Mouse (Mus musculus) right cerebral cortex, postnatal 36 days (tissue): ENCODE measurements at regions not wholly inside any gene's neighbourhood (a gene's known extent, or its start where the extent isn't known, plus 50 kb on each side); places are given as distances from the start of the nearest gene placed in this dataset.
A peak's percentile ranks its signal among the peaks of the same experiment; 100 is the strongest.
"Not testable (repeated sequence)": the region's sequence is repeated elsewhere in the genome, so short reads cannot be mapped to it uniquely, and the experiment has no call there.

Source experiments
- DNase-seq, 2 experiments: peaks; one replicate each; pipeline ENCODE4 v3.0.0; 2022; ENCODE audit warnings: low spot score in 2 of 2, mixed read lengths in 1 of 2

DNA sequence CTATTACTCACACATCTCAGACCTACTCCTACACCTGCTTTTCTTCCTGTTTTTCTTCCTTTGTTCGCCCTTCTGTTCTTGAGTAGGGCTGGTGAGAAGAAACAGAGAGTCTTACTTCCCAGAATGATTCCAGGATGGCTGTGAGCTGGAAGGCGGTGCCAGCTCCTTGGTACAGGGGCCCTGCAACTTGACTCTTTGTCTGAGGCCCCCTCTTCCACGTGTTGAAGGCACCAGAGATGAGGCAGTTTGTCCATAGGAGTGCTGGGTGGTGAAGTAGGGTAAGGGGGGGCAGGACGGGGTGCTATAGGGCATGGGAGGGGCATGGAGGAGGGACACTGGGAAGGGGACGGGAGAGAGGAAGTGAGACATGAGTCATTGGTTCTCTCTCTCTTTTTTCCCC is 60.8 kb downstream of the Dmrta2 start:
- DNase-seq, result no peak

DNA sequence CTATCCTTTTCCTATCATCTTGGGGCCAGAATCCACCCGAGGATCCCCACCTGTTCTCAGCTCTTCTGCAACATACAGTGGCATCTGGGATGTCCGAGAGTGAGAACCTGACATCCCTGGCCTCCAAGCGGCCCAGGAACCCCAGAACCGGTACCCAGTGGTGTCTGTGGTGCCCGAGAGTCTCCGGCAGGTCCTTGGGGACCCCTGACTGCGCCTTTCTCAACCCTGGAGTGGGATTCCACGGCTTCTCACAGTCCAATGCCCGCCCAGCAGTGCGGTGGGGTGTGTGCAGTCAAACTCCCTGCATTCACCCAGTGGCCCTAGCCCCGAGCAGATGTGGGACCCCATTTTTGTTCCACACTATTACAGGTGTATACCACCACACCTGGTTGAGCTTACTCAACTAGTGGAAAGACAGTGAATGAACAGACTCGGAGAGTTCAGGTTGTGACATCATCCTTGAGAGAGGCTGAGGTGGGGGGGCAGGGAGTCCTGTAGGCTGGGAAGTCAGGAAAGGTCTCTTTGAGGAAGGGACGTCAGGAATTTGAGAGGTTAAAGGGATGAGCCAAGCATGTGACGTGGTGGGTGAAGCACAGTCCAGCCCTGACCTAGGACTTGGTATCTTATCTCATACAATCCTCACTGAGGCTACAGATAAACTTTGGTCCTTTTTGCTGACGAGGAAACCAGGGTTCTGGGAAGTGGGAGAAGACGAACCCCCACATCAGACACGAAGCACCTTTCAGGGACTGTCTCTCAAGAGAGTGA is 67.2 kb downstream of the Dmrta2 start:
- no peak for DNase-seq

DNA sequence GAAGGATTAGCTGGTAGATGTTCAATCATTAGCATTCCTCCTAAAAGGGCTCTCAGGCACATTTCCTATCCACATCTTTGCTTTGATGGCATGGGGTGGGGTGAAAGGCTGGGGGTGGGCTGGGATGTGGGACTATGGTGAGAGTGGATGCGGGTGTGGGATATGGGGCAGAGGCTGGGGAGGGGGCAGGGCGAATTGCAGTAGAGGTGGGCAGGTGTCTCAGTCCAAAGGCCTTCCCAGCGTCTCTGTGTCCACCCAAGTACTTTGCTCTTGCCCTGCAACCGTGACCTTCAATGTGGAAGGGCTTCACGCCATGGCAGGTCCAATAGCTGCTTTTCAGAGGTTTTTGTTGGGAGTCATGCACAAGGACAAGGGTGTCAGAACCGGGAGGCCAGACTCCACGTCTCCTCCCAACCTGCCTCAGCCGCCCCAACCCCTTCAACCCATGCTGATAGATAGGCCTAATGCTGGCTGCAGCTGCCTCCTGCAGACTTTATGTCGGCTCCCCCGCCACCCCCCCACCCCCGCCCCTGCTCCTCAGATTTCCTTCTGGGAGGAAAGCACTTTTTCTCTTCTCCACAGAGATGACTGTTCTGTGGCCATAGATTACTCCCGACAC is 67.9 kb downstream of the Dmrta2 start:
- DNase-seq, result no peak

DNA sequence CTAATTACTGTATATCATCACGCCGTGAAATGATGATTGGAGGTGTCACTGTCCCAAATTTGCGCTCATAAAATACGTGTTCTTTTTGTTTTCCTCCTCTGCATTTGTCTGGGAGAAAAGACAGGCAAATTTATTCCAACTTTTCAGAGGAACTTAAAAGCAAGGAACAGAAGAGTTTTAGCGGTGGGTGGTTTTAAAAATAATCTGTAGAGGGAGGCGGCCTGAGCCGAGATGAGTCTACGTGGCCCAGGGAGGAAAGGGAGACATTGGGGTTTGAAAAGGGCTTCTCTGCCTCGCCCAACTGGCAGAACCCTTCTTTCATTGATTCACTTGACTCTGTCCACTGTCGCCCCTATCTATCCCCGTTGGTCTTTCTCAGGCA is 68.4 kb downstream of the Dmrta2 start:
- no peak for DNase-seq

DNA sequence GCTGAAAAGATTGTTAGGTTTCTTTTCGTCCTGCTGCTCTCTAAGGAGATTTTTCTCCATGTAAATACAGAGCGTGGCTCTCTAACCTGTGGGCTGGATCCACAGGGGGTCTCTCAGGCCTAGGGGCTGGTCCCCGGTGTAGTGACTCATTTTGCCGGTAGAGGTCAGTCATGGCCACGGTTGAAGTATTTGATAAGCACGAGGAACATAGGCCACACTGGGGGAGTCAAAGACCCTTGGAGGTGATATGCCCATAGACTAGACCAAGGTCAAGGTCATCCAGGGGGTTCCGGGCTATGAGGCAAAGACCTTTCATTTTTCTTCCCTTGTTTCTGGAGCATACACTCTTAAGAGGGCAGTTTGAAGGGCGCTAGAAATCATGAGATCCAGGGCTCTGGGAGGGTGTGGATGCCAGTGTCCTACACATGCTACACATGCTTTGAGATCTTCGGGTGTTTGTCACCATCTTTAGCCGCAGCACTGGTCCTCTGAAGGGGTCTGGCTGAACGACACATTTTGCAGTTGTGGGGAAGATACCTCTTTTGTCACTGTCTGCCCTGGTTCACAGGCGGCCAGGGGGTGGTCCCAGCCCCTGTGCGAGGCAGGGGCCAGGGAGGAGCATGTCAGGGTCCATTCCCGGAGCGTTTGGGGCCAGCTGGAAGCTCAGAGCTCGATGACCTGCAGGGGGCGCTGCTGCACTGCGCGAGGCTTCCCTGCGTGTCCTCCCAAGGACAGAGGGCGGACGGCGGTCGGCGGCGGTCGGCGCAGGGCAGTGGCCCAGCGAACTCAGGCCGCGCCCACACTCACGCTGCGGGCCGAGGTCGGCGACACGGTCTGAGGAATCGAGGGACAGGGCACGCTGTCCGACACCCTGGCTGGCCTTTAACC is 72.8 kb downstream of the Dmrta2 start:
- peak; percentile 75 to 82 for DNase-seq

DNA sequence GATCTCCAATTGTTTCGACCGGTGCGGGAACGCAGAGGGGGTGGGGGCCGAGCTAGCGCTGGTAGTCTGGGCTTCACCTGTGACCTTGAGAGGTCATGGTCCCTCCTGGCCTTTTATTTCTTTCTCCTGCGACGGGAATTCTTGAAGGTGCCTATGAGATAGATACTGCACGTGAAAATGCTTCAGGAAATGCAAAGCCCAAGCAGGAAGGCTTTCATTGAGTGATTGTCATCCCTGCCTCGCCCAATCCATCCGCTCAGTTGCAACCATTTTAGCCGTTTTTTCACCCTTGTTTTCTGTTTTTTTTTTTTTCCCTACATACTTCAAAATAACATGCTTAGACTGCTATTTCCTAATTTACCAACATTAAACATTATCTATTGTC is 73.4 kb downstream of the Dmrta2 start:
- no peak for DNase-seq

DNA sequence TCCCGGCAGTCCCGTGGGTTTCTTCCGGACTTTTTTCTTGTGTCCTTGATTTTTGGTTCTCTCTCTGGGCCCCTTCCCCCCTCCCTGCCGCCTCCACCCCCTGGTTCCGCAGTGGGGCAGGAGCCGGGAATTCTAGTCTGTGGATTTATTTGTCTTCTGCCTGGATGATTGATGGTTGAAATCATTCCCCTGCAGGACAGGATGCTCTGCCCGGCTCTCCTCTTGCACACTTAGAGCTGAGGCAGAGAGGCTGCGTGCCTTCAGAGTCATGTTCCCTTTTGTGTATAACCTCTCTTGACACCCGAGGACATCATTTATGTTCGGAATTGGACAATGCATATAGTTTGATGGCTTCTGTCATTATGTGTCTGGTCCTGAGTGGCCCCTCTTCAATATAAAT is 74.0 kb downstream of the Dmrta2 start:
- no peak for DNase-seq

DNA sequence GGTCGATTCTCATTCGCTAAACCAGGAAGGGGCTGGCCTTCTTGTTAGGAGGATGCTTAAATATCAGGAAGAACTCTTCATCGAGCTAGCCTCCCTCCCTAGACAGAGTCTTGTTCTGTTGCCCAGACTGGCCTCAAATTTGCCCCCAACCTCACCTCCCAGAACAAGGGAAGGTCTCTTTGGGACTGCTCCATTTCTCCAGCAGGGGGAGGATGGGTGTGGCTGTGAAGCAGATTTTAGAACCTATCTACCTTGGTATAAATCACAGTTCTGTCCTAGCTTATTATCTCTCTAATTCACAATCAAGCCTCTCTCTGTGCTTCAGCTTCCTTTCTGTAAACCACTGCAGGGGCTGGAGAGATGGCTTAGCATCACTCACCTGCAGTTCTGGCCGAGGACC is 75.1 kb downstream of the Dmrta2 start:
- no peak for DNase-seq

DNA sequence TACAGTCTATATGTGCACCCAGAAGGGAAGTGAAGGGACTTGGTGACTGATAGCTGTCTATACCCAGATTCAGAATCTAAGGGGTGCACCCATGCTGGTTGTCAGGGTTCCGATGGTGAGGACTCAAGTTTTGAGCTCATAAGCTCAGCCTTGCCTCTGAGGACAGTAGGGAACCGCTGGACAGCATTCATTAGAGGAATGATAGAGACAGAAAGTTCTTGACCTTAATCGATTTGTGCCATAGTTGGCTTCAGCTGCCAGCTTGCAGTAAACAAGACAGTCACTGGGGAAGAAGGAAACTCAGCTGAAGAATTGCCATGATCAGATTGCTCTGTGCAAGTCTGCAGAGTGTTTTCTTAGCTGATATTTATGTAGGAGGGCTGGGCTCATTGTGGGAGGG is 96.0 kb downstream of the Dmrta2 start:
- DNase-seq, result no peak

DNA sequence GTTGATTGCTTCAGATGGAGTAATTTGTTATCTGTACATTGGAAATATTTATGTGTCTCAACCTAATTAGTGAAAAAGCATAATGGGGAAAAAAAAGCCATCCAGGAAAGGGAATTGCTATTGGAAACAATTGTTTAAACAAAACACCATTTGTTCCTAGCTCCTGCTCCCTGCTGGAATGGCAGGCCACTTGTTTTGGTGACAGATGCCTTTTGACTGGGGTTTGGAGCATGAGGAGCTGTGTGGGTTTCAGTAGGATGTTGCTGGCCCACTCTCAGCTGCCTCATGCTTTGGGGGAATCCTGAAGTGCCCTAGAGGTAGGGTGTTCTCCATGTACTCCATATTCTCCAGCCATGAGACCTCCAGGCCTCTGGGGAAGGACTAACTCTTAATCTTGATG is 105.5 kb downstream of the Dmrta2 start:
- DNase-seq, result no peak

DNA sequence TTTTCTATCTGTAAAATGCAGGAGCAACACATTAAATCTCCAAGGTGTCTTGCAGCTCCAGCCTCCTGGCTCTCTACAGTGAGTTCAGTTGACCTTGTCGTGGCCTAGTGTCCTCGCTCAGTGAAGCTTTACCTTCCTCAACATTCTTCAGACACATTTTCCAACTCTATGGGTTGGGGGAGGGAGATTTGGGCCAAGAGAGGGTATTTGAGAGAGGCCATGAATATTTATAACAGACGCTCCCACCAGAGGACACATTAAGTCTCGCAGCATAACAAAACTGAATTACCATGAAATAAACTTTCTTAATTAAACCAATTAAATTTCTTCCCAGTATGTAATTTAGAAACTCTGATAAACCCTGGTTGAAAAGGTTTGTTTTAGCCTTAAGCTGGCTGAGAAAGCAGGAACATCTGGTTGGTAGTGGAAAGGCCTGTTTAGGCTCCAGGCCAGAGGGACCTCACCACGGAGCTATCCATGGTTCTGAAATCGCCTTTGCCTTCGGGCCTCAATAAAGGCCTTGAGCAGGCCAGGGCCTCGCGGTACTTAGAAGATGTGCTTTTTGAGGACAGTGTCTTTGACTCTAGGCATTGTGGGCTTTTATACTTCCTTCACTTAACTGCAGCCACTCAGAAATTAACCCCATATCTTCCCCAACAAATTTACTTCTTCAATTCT is 109.9 kb downstream of the Dmrta2 start:
- no peak for DNase-seq

DNA sequence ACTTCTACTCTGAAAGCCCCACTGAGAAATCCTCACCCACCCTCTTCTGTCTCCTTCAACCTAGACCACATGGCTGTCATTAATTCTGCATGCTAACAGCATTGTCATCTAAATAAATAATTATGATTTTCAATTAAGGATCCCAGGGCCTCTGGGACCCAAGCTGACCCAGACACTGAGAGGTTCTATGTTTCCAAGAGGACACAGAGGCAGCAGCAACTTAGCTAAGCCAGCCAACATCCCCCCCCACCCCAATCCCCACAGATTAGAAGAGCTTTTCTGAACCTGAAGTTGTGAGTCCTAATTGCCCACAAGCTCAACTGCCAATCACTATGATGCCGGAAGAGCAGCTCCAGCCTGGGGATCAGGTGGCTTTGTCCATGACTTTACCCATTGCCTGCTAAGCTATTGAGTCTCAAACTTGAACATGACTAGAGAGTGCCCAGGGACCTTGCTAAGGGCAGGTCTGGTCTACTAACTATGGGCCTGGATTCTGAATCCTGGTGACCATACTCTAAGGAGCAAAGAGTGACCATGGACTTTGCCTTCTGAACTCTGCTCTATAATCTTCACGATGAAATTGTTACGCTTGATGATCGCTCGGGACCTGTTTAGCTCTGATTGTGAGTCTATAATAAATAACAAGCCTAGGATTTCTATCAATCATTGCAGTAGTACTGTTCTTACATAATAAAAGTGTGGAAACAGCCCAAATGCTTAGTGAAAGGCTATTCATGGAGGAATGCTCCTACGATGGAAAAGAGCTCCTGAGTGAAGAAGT is 115.4 kb downstream of the Dmrta2 start:
- DNase-seq, result no peak

DNA sequence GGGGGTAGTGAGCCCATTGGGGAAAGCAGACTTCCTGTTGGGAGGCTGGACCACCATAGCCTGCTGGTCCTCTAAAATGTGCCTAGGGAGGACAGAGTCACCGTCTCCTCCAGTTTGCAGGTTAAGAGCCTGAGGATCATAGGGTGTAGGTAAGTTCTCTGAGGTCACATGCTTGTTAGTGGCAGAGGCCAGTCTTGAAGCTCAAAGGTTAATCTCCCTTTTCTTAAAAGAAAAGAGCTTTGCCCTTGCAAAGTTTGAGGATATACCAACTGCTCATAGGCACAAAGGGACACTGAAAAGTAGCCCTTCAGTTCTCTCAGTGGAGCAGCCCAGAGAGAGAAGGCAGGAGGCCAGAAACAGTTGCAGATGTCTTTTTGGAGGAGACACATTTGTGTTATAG is 116.7 kb downstream of the Dmrta2 start:
- DNase-seq, result no peak

DNA sequence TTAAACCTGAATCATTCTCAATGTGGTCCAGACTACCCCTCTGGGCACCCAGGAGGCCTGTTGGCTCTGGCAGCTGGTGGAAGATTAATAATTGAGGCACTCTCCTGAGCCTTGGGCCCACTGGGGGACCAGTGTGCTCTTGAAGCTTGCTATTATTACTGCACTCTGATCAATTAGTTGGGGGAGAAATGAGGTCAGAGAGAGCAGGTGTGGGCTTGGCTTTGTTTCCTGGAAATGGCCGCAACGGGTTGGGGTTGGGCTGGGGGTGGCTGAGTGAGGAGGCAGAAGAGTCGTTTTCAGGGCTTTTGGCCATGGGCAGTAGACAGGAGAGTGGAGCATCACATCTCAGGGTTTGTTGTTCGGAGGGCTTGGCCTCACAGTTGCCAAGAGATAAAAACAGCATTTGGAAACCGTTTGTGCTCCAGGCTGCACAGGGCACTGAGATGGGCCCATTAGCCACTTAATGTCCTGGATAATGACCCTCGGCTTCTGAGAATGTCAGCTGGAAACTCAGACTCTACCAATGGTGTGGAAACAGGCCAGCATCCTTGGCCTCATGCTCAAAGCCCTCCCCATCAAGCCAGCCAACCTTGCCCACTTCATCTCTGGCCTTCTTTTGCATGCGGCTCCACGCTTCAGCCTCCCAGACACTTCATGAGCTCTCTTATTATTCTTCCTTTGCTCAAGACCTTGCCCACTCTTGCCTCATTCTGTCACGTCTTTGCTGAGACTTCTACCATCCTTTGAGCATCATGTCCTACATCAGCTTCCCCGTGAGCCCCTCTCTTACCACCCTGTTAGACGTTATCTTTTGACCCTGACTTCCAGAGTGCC is 118.1 kb downstream of the Dmrta2 start:
- DNase-seq, result no peak

DNA sequence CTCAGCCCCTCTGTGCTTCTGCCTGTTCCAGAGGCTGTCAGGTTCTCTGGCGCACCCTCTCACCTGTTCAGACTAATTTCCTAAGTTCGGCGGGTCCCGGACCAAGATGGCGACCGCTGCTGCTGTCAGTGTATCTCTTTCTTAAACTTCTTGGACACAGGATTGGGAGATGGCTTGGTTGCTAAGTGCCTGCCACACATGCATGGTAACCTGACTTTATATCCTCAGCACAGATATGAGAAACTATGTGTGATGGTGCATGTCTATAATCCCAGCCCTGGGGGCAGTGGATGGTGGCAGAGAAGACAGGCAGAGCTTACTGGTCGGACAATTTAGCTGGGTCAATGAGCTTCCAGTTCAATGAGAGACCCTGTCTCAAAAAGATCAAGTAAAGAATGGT is 126.3 kb downstream of the Dmrta2 start:
- not testable (repeated sequence) for DNase-seq

DNA sequence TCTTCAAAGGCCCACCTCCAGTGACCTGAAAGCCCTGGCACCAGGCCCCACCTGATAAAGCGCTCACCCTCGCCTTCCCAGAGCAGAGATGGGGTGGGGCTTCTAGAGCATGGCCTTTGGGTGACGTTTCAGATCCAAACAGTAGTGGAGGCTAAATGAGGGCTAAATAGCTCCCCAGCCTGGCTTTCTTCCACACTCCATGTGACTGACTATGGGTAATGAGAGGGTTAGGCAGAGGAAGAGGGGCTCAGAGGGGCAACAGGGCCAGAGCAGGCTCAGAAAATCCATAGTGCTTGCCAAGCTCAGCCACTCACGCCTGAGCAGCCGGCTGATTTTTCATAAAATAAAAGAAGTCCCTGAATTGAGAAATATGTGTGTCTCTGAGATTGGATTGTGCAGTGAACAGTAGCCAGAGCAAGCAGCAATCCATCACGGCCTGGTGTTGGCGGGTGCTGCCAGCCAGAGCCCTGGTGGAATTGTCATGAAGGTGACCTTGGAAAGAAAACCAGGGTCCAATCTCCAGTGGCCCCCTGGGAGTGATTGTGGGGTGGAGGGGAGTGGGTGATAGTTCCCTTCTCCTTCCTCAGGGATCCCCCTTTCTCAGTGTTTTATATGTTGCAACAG is 128.9 kb downstream of the Dmrta2 start:
- no peak for DNase-seq

DNA sequence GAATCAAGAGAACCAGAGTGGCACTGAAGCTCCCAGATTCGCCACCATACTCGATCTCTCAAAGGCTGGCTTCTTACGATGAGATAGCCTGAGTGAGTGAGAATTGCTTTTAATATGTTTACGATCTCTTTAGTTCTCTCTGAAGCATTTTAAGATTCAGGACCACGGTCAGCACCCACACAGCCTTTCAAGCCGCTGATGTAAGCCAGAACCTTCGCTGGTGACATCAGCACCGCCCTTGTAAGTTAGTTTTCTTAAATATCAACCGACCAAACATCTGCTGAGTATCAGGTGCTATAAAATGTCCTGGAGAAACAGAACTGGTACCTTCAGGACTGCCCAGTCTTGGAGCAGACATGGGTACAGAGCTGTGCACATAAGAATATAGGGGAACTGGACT is 141.6 kb downstream of the Dmrta2 start:
- DNase-seq, result peak in 1 of 2 experiments; percentile 5

DNA sequence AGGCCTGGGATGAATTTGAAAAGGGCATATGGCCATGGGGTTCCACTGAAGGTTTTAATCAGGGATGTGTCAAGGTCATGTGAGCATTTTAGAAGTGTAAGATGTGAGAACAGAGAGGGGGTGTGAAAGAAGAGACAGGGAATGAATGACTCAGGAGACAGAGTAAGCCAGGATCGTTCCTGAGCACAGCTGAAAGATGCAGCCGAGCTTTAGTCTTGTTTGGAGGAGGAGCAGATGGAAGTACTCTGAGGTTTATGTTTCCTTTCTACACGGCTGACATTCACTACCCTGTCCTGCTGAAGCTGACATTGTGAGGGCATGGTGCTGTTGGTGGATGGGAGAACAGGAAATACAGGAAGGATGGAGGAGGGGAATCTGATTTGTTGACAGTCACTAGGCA is 142.0 kb downstream of the Dmrta2 start:
- no peak for DNase-seq

DNA sequence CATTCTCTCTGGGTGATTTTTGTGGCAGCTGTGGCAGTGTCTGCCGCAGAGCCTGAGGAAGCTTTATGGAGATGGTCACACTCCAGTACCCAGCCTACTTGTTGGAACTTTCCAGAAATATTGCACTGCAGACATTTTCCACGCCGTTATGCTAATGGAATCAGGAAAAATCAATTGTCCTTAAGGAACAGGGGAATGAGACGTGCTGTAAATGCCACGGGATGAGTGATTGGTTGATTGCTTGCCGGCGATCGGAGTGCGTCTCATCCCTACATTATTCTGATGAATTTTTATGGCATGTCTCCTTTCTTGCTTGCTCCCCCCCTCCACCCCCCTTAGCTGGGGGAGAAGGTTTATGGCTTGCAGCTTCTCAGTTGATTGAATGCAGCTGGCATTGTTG is 142.9 kb downstream of the Dmrta2 start:
- no peak for DNase-seq

DNA sequence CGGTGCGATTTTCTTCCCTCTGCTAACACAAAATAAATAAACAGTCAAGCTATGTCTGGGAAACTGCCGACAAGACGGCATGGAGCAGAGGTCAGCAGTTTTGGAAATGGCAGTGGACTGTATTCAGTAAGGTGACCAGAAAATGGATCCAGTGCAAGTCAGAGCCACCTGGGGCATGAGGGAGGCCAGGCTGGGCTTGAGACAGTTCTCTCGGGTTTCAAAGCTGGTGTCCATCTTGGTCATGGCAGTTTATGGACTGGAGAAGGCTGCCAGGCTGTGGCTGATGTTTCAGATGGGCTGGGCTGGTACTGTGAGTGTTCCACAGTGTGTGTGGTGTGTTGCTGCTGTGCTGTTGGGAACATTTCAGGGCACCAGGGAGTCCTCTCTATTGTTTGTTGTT is 143.6 kb downstream of the Dmrta2 start:
- DNase-seq, result no peak
